Mouse (Mus musculus): ENCODE data around the gene Gm21738. TPM values are rescaled to one million over a fixed set of nuclear protein-coding genes. Genes with fewer than 3 reads are reported as not detected.
"Not testable (repeated sequence)": the region's sequence is repeated elsewhere in the genome, so short reads cannot be mapped to it uniquely, and the experiment has no call there.

Gm21738 gene
- polyA plus RNA-seq (2012; rRNA removed): 0.34 TPM in 1 of 2 replicates, not detected in the other

GRCm38 (mm10) chr14:19418830-19419229 lies at the start of gene Gm21738:
Gene Gm21738 (minus strand): TSS chr14:19418930.
- H3K4me3 ChIP-seq (ENCODE audit: insufficient read depth, low read length); H3K27ac ChIP-seq (ENCODE audit: insufficient read depth, low read length); H3K4me1 ChIP-seq (ENCODE audit: control insufficient read depth, insufficient read depth, low read length): not testable (repeated sequence)

- not testable (repeated sequence) for H3K4me3 ChIP-seq (ENCODE audit: insufficient read depth, low read length); H3K27ac ChIP-seq (ENCODE audit: insufficient read depth, low read length); H3K4me1 ChIP-seq (ENCODE audit: control insufficient read depth, insufficient read depth, low read length)
Measured at GRCm38 (mm10) chr14:19383741-19384140, 35.0 kb downstream of the Gm21738 start.

Other genes starting within 250 kb of the Gm21738 start
- 0.08 TPM in 1 of 2 replicates, not detected in the other for gene Gm2244, start 131.0 kb upstream of the Gm21738 start, polyA plus RNA-seq (2012; rRNA removed)
- 3.4 and 5.4 TPM in 2 replicates for gene Gm2237, start 166.2 kb upstream of the Gm21738 start, polyA plus RNA-seq (2012; rRNA removed)
- not detected in 2 replicates for gene Gm5458, start 183.7 kb upstream of the Gm21738 start, polyA plus RNA-seq (2012; rRNA removed)